Mouse (Mus musculus) fibroblast of lung, adult 2 months (primary cell): Measurements from ENCODE around the gene Coq4.

Source experiments
- DNase-seq: peaks from one replicate; pipeline ENCODE4 v3.0.0-alpha.2; 2011; ENCODE audit warnings: low read depth

The Coq4 gene

GRCm38 (mm10) chr2:29846061-29846853 lies 59.0 kb downstream of the Coq4 start:
- no peak for DNase-seq

- no peak for DNase-seq
These were observed 59.6 kb downstream of the Coq4 start for GRCm38 (mm10) chr2:29846911-29847310.
